Mouse (Mus musculus): ENCODE data around the gene Ago1. TPM values are rescaled to one million over a fixed set of nuclear protein-coding genes. Genes with fewer than 3 reads are reported as not detected.

The Ago1 gene
- 7.7 and 9.4 TPM in 2 replicates for total RNA-seq (2015)
- 10.7 and 11.4 TPM in 2 replicates for total RNA-seq (2017)

GRCm38 (mm10) chr4:126468285-126468901 lies at the start of gene Ago1:
Gene Ago1 (minus strand): TSS chr4:126468583.
- peak; percentile 100 for ATAC-seq (ENCODE audit: poor library complexity, severe bottlenecking)

DNA sequence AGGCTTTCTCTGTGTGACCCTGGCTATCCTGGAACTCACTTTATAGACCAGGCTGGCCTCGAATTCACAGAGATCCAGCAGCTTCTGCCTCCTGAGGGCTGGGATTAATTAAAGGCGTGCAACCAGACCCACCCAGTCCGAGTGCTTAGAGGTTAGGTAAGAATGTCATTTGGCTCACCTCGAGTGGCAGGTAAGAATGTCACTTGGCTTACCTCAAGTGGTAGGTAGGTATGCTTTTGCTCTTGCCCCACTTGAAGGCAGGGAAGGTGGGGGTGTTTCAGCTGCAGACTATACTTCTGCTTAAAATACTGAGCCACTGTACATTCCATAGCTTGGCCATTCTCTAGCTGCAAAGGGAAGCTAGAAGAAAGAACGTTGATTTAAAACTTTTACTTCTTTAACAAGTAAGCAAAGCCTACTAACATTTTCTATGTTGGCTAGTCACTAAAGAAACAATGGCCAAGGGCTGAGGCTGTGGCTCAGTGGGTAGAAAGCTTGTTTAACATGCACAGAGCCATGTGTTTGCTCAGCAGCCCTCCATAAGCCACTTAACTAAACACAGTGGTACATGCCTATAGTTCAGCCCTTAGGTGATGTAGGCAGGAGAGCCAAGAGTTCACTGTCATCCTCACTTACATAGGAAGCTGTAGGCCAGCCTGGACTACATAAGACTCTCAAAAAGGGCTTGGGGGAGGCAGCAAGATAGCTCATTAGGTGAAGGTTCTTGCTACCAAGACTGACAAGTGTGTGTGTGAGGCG lies 44.1 kb upstream of the Ago1 start:
- no peak for ATAC-seq (ENCODE audit: poor library complexity, severe bottlenecking)

DNA sequence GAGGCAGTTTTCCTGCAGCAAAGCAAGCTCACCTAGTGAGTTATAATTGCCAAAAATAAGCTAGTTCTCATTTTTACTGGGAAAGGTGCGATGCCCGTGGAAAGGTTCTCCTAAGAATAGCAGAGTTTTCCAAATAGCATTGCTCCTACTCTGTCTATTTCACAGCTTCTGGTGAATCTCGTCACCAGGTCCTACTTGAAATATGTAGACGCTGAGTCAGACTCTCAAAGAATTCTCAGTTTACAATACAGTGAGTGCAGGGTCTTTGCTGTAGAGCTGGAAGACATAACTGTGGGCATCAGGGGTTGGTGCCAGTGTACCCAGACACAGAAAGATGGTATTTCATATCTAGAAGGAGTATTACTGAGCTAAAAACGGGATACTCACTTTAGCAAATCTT lies 42.6 kb upstream of the Ago1 start:
- no peak for ATAC-seq (ENCODE audit: poor library complexity, severe bottlenecking)

GRCm38 (mm10) chr4:126509072-126509471 lies 40.7 kb upstream of the Ago1 start:
- no peak for ATAC-seq (ENCODE audit: poor library complexity, severe bottlenecking)

DNA sequence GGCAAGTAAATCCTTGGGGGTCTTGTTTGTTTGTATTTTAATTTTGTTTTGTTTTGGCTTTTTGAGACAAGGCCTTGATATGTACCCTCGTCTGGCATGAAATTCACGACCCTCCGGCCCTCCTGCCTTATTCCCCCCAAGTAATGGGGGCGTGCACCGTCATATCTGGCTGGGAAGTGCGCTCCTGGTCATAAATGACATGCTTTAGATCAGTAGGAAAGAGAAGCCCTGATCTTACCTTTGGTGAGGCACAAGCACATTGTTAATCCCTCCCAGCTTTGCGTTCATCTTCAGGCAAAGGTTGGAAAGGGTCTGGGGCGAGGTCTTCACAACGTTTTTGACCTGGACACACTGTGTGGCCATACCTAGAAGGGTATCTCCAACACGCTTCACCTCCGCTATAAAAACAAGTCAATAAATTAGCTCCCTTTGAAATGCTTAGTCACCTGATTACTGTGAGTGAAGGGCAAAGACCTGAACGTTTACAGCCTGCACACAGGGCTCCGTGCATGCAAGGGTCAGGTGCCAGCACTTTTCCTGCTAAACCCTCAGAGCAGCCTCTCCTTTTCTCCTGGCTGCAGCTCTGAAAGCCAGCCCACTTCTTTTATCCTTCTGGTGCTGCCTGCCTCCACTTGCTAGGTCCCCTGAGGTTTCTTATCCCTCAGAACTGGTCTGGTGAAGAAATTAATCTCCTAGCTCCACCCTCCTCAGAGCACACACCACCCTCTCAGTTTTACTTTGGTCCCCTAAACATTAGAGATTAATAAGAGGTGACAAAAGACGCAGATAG lies 39.9 kb upstream of the Ago1 start:
- ATAC-seq (ENCODE audit: poor library complexity, severe bottlenecking), result no peak

DNA sequence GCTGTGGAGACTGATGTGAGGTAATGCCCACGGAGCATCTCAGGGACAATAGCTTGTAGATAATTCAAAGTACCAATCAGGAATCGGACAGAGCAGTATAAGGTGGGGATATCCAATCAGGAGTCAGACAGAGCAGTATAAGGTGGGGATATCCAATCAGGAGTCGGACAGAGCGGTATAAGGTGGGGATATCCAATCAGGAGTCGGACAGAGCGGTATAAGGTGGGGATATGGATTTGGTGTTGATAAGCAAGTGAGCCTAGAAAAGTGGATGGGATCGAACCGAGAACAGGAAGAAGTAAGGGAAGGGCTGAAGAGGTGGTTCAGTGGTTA lies 34.6 kb upstream of the Ago1 start:
- ATAC-seq (ENCODE audit: poor library complexity, severe bottlenecking), result no peak

DNA sequence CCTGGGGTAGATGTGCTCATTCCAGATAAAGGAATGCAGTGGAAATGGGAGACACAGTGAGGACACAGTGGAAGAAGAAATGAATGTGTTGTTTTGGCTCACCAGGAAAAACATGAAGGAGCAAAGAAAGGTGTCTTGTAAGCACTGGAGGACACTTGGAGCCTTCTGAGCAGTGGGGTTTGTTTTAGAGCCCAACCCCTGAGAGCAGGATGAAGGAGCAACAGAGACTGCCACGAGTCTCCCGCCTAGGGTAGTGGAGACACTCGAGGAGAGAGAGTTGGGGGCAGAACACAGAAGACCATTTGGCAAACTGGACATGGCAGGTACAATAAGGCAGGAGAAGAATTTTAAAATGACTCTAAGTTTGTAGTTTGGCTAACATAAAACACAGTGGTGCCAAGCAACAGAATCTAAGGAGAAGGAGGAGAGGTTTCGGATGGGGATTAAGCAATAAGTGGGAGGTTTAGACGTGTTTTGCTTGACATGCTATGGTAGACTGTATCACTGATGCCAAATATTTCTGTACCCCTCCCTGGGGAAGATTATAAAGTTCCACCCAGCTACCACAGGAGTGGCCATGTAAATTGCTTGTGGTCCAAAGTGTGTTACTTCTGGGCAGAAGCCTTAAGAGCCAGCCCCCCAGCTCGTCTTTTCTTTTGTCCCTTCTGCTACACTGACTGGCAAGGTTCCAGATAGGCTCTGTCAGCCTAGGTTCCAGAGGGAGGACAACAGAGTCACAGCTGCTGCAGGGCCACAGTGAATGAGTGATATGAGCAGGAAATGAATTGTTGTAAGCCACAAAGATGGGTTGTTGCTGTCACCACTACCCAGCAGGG lies 34.0 kb upstream of the Ago1 start:
- no peak for ATAC-seq (ENCODE audit: poor library complexity, severe bottlenecking)

DNA sequence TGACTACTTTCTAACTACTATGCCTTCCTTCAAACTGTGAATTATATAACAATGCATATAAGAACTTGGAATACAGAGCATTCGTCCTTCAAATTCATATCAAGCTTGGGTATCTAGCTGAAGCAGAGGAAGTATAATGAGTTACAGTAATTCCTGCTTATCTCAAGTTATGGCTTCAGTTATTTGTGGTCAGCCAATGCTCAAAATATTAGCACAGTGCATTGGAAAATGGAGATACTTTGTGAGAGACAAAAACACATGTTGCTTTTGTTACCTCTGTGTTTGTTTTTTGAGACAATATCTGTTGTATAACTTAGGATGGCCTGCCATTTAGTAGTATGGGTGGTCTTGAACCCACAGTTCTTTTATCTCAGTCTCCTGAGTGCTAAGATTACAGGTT lies 30.2 kb upstream of the Ago1 start:
- ATAC-seq (ENCODE audit: poor library complexity, severe bottlenecking), result no peak

GRCm38 (mm10) chr4:126496963-126497362 lies 28.6 kb upstream of the Ago1 start:
- no peak for ATAC-seq (ENCODE audit: poor library complexity, severe bottlenecking)

DNA sequence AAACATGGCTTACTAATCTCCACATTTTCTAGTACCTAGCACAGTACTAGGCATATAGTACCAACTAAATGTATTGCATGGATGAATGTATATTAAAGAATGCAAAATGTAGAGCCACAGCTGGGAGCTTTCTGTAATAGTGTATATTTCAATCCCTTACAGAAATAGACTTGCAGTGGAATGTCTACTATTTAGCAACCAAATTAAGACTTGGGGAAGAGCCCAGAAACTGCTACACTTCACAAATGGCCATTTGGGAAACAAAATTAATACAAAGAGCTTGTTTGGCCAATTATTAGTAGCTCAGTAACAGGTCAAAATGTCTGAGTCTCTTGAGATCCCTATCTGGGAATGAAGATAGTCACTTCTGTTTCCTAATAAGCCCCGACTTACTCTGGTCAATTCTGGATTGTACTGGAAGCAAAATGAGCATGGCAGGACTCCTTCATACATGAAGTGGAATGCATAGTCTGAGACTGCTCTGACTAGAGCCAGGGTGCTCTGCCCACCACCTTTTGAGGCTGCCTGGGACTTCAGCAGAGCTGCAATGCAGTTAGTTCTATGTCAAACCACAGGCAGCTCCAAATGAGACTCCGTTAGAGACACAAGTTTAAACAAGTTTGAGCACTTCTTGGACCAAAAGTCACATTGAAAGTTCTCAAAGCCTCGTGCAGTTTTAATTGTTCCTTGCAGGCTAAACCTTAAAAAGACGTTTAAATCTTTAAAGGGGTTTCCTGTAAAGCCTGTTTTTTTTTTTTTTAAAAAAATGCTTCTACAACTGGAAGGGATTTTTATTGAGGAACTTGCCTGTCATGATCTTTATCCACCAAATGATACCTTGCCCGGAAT lies 27.8 kb upstream of the Ago1 start:
- no peak for ATAC-seq (ENCODE audit: poor library complexity, severe bottlenecking)

- ATAC-seq (ENCODE audit: poor library complexity, severe bottlenecking), result no peak
These were observed 27.1 kb upstream of the Ago1 start for GRCm38 (mm10) chr4:126495453-126495852.

DNA sequence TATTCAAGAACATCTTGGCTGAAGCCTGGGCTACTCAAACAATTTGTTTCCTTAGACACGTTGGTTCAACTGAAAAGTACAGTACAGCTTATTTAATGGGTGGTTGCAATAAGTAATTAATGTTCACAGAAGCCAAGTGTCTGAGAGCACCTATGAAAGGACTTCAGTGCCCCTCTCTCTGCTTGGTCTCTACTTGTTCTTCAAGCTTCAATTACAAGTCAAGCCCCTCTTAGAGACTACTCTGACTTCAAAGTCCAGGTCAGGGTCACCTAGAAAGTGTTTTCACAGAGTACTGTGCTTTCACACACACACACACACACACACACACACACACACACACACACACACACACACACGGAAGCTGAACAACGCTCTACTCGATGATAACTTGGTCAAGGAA lies 25.0 kb upstream of the Ago1 start:
- ATAC-seq (ENCODE audit: poor library complexity, severe bottlenecking), result no peak

DNA sequence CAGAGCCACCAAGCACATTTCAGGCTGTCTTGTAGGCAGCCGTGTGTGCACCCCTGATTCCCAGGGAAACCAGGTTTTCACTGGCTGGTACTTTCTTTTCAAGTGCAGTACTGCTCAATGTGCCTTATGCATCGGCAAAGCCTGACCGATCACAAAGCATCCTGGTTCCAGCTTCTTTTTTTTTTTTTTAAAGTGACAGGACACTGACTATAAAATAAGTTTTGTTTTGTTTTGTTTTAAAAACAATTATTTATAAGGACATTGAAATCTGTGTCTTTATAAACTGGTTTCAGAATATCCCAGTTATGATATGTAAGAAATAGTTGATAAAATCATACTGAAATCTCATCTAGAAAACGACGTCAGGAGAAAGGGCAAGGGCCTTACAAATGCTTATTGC lies 23.6 kb upstream of the Ago1 start:
- no peak for ATAC-seq (ENCODE audit: poor library complexity, severe bottlenecking)

GRCm38 (mm10) chr4:126490726-126491125 lies 22.3 kb upstream of the Ago1 start:
- ATAC-seq (ENCODE audit: poor library complexity, severe bottlenecking), result no peak

GRCm38 (mm10) chr4:126489811-126490210 lies 21.4 kb upstream of the Ago1 start:
- peak; percentile 86 for ATAC-seq (ENCODE audit: poor library complexity, severe bottlenecking)

- ATAC-seq (ENCODE audit: poor library complexity, severe bottlenecking), result no peak
These were observed 17.8 kb upstream of the Ago1 start for GRCm38 (mm10) chr4:126486217-126486616.

GRCm38 (mm10) chr4:126485065-126485464 lies 16.7 kb upstream of the Ago1 start:
- no peak for ATAC-seq (ENCODE audit: poor library complexity, severe bottlenecking)

DNA sequence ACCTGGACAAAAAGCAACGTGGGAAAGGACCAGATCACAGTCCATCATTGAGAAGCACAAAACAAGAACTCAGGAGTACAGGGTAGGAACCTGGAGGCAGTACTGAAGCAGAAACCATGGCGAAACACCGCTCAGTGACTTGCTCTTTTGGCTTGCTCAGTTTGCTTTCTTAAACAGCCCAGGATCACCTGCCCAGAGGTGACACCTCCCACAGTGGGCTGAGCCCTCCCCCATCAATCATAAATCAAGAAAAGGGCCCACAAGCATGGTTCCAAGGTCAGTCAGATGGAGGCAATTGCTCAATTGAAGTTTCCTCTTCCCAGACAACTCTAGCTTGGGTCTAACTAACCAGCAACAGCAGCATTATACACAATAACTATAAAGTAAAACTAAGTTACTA lies 15.5 kb upstream of the Ago1 start:
- no peak for ATAC-seq (ENCODE audit: poor library complexity, severe bottlenecking)

DNA sequence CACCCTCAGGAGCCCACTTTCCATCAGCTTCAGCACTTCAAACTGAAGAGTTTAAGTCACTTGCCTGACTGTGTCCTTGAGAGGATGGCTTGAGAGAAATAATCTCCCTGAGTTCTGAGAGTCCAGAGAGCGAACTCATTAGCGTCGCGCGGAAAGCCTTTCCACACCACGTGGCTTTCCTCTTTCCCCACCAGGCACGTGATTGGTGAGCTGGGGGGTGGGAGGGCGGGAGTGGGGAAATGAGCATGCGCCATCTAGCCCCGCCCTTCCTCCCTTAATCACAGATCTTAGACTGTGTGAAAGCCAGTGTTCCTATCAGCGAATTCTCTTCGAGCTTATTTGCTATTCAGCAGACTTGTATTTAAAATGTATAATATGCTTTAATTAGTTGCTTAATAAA lies 14.6 kb upstream of the Ago1 start:
- no peak for ATAC-seq (ENCODE audit: poor library complexity, severe bottlenecking)

- ATAC-seq (ENCODE audit: poor library complexity, severe bottlenecking), result no peak
These were observed 13.1 kb upstream of the Ago1 start for GRCm38 (mm10) chr4:126481461-126481860.
